Mouse (Mus musculus) brain, embryonic 14.5 days (tissue): ENCODE results near the gene 1700088E04Rik.

ENCODE experiments used
- CTCF ChIP-seq: fragments of 200-500 bp; IDR thresholded peaks from 2 replicates; pipeline ENCODE4 v1.5.1; 2012; ENCODE audit warnings: inconsistent platforms, mild to moderate bottlenecking, moderate library complexity, borderline replicate concordance; ENCODE audit not compliant: insufficient read depth, insufficient read length; ENCODE audit errors: extremely low read depth
- POLR2A ChIP-seq: fragments of 200-500 bp; IDR thresholded peaks from 2 replicates; pipeline ENCODE4 v1.6.1; 2012; ENCODE audit warnings: mild to moderate bottlenecking, inconsistent platforms, borderline replicate concordance; ENCODE audit not compliant: poor library complexity, insufficient read depth, insufficient read length, severe bottlenecking; ENCODE audit errors: extremely low read depth

GRCm38 (mm10) chr15:79100391-79100790 is 40.7 kb downstream of the 1700088E04Rik start:
- TF ChIP-seq CTCF = no peak
- TF ChIP-seq POLR2A = no peak
